Mouse (Mus musculus): ENCODE measurements around the gene Ptch1. TPM values are rescaled to one million over a fixed set of nuclear protein-coding genes. Genes with fewer than 3 reads are reported as not detected.

Ptch1 gene
- polyA plus RNA-seq, 1 experiment from 2014 or later: 2.5 TPM

DNA sequence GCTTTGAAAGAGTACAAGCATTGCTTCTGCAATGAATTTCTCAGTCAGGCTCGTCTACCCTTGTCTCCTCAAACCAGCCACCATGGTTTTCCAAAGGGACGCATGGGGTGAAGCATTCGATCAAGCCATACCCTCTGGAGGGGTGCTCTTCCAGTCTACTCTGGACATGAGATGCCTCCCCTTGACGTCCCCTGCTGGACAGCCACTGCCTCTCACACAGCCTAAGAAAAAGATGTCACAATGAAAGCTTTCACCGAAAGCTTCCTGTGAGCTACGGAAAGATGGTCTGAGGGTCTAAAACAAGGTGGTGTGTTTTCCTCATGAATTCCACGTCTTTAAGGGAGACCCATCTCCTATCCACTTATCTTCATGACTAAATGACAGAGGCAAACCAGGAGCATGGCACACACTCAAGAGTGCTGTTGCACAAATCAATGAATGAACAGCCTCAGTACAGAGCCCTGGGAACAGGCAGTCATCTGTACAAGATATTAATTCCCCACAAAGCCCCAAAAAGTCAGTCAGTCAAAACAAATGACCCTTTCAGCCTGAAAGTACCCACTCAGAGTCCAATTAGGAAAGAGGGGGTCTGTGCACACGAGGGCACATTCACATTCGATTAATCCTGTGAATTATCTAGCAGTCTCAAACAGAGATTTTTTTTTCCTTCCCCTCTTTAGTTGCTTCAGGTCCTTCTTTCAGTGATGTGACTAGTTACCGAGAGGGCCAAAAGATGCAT is 21.7 kb downstream of the Ptch1 start:
- H3K4me1 ChIP-seq (ENCODE audit: insufficient read depth): peaks cover 28% of the 10 kb centered on the region
- no peak overlapping the region for H3K4me2 ChIP-seq (ENCODE audit: low read depth, low read length)
- no peaks in the 10 kb centered on the region for H3K9me3 ChIP-seq (ENCODE audit: low read length)
- DNase-seq (no peak), ATAC-seq (no peak)
- WGBS (ENCODE audit: insufficient replicate concordance): 78% methylated on average over 10 of the region's 10 CpGs
- no peak overlapping the region for H3K27ac ChIP-seq (ENCODE audit: low read depth)
- no peak overlapping the region for H3K4me3 ChIP-seq (ENCODE audit: low read depth, low read length)
- H3K9ac ChIP-seq (replicated peaks): no peak overlapping the region
- no peak for TF ChIP-seq EP300 (IDR thresholded peaks at IDR 0.05; ENCODE audit: low read depth)
- TF ChIP-seq CTCF (IDR thresholded peaks at IDR 0.05; ENCODE audit: low read depth): no peak
- no peaks in the 10 kb centered on the region for H3K36me3 ChIP-seq (replicated peaks; ENCODE audit: insufficient read depth, low read length)
- no peaks in the 10 kb centered on the region for H3K27me3 ChIP-seq (ENCODE audit: insufficient read depth, low read length)

GRCm38 (mm10) chr13:63550367-63550766 is 23.0 kb downstream of the Ptch1 start:
- Histone ChIP-seq H3K27ac (ENCODE audit: low read depth) (no peak overlapping the region), H3K4me1 (ENCODE audit: insufficient read depth) (peaks cover 21% of the 10 kb centered on the region), H3K9me3 (ENCODE audit: low read length) (no peaks in the 10 kb centered on the region), H3K4me2 (ENCODE audit: low read depth, low read length) (no peak overlapping the region), H3K36me3 (replicated peaks; ENCODE audit: insufficient read depth, low read length) (no peaks in the 10 kb centered on the region), H3K4me3 (ENCODE audit: low read depth, low read length) (no peak overlapping the region), H3K9ac (replicated peaks) (no peak overlapping the region), H3K27me3 (ENCODE audit: insufficient read depth, low read length) (no peaks in the 10 kb centered on the region)
- 55% methylated on average over 5 of the region's 5 CpGs for WGBS (ENCODE audit: insufficient replicate concordance)
- ATAC-seq: no peak
- DNase-seq: no peak
- no peak for TF ChIP-seq EP300 (IDR thresholded peaks at IDR 0.05; ENCODE audit: low read depth)
- TF ChIP-seq CTCF (IDR thresholded peaks at IDR 0.05; ENCODE audit: low read depth): no peak

GRCm38 (mm10) chr13:63549210-63549609 is 24.2 kb downstream of the Ptch1 start:
- H3K4me1 ChIP-seq (ENCODE audit: insufficient read depth): peaks cover 21% of the 10 kb centered on the region
- no peaks in the 10 kb centered on the region for H3K9me3 ChIP-seq (ENCODE audit: low read length)
- H3K9ac ChIP-seq (replicated peaks): no peak overlapping the region
- H3K4me3 ChIP-seq (ENCODE audit: low read depth, low read length): no peak overlapping the region
- ATAC-seq (no peak), DNase-seq (no peak)
- H3K27ac ChIP-seq (ENCODE audit: low read depth): peak overlapping the region; percentile 26; the same call in 1 of the 2 replicates
- H3K36me3 ChIP-seq (replicated peaks; ENCODE audit: insufficient read depth, low read length): 0 out of 2 replicates have a peak, but pooled peaks cover 3% of the 10 kb centered on the region
- no peaks in the 10 kb centered on the region for H3K27me3 ChIP-seq (ENCODE audit: insufficient read depth, low read length)
- H3K4me2 ChIP-seq (ENCODE audit: low read depth, low read length): no peak overlapping the region
- WGBS (ENCODE audit: insufficient replicate concordance): 59% methylated on average over 5 of the region's 5 CpGs
- no peak for TF ChIP-seq EP300 (IDR thresholded peaks at IDR 0.05; ENCODE audit: low read depth)
- no peak for TF ChIP-seq CTCF (IDR thresholded peaks at IDR 0.05; ENCODE audit: low read depth)

- peaks cover 20% of the 10 kb centered on the region for H3K4me1 ChIP-seq (ENCODE audit: insufficient read depth)
- ATAC-seq (no peak), DNase-seq (no peak)
- 69% methylated on average over 4 of the region's 4 CpGs for WGBS (ENCODE audit: insufficient replicate concordance)
- 0 out of 2 replicates have a peak, but pooled peaks cover 5% of the 10 kb centered on the region for H3K36me3 ChIP-seq (replicated peaks; ENCODE audit: insufficient read depth, low read length)
- no peak overlapping the region for H3K27ac ChIP-seq (ENCODE audit: low read depth)
- H3K4me2 ChIP-seq (ENCODE audit: low read depth, low read length): no peak overlapping the region
- TF ChIP-seq EP300 (IDR thresholded peaks at IDR 0.05; ENCODE audit: low read depth) (no peak), CTCF (IDR thresholded peaks at IDR 0.05; ENCODE audit: low read depth) (no peak)
- H3K27me3 ChIP-seq (ENCODE audit: insufficient read depth, low read length): no peaks in the 10 kb centered on the region
- H3K9ac ChIP-seq (replicated peaks): no peak overlapping the region
- no peaks in the 10 kb centered on the region for H3K9me3 ChIP-seq (ENCODE audit: low read length)
- no peak overlapping the region for H3K4me3 ChIP-seq (ENCODE audit: low read depth, low read length)
Observed at GRCm38 (mm10) chr13:63548571-63548970, 24.8 kb downstream of the Ptch1 start.

DNA sequence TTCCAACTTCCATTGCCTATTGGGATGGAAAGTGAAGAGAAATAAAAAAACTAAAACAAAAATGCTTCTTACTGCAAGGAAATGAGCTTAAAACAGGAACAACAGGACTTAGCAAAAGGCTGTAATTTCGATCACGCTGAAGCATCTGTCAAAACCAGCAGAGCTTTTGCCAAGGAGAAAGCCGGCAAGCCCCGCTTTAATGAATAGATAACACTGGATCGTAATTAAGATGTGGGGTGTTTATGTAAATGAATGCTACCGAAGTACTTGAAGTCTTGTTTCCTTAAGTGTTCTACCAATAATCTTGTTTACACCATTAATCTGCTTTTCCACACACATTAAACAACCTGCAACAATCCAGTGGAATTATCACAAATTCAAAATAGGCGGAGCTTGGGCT is 28.1 kb downstream of the Ptch1 start:
- Histone ChIP-seq H3K9ac (replicated peaks) (no peak overlapping the region), H3K9me3 (ENCODE audit: low read length) (no peaks in the 10 kb centered on the region), H3K27ac (ENCODE audit: low read depth) (0 out of 2 replicates have a peak overlapping the region, but pooled peaks have one; percentile 8), H3K27me3 (ENCODE audit: insufficient read depth, low read length) (no peaks in the 10 kb centered on the region), H3K4me2 (ENCODE audit: low read depth, low read length) (no peak overlapping the region), H3K4me1 (ENCODE audit: insufficient read depth) (peaks cover 12% of the 10 kb centered on the region), H3K36me3 (replicated peaks; ENCODE audit: insufficient read depth, low read length) (peaks cover 36% of the 10 kb centered on the region), H3K4me3 (ENCODE audit: low read depth, low read length) (no peak overlapping the region)
- TF ChIP-seq CTCF (IDR thresholded peaks at IDR 0.05; ENCODE audit: low read depth): no peak
- no peak for TF ChIP-seq EP300 (IDR thresholded peaks at IDR 0.05; ENCODE audit: low read depth)
- no peak for DNase-seq
- WGBS (ENCODE audit: insufficient replicate concordance): 82% methylated on average over 7 of the region's 7 CpGs
- no peak for ATAC-seq

DNA sequence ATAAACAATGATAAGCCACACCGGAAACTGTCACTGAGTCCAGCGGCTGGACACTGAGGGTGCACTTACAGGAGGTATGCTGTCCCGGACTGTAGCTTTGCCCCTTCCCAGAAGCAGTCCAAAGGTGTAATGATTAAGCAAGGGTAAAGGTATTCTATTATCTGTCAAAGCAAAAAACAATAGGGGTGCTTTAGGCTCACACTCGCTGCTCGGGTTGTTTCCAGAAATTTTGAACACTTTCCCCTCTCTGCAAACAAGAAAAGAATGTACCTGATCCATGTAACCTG is 28.5 kb downstream of the Ptch1 start:
- Histone ChIP-seq H3K27me3 (ENCODE audit: insufficient read depth, low read length) (no peaks in the 10 kb centered on the region), H3K4me1 (ENCODE audit: insufficient read depth) (peaks cover 12% of the 10 kb centered on the region), H3K9me3 (ENCODE audit: low read length) (no peaks in the 10 kb centered on the region), H3K4me3 (ENCODE audit: low read depth, low read length) (no peak overlapping the region), H3K27ac (ENCODE audit: low read depth) (0 out of 2 replicates have a peak overlapping the region, but pooled peaks have one; percentile 8), H3K9ac (replicated peaks) (no peak overlapping the region), H3K4me2 (ENCODE audit: low read depth, low read length) (no peak overlapping the region), H3K36me3 (replicated peaks; ENCODE audit: insufficient read depth, low read length) (peaks cover 38% of the 10 kb centered on the region)
- TF ChIP-seq EP300 (IDR thresholded peaks at IDR 0.05; ENCODE audit: low read depth): no peak
- TF ChIP-seq CTCF (IDR thresholded peaks at IDR 0.05; ENCODE audit: low read depth): no peak
- DNase-seq (no peak), ATAC-seq (no peak)
- WGBS (ENCODE audit: insufficient replicate concordance): 62% methylated on average over 5 of the region's 5 CpGs

Data from liver, postnatal 0 days (tissue).